Mouse (Mus musculus) MEL (cell line): ENCODE results near the gene Hps1.

ENCODE experiments used
- CHD2 ChIP-seq: IDR thresholded peaks from 2 replicates; pipeline ENCODE4 v1.6.1; 2011; ENCODE audit warnings: low read length, improper control_type of control experiment
- CTCF ChIP-seq, 3 experiments: IDR thresholded peaks in 2 of 3; conservative IDR thresholded peaks in 1 of 3; 2 replicates each; pipeline ENCODE4 v1.5.1; 2011 to 2012; ENCODE audit warnings: low read length in 3 of 3, low read depth in 2 of 3, mild to moderate bottlenecking in 2 of 3, improper control_type of control experiment in 1 of 3, inconsistent platforms in 1 of 3, mixed read lengths in 1 of 3, moderate library complexity in 1 of 3; ENCODE audit not compliant: control insufficient read depth in 1 of 3, insufficient read depth in 1 of 3, poor library complexity in 1 of 3, severe bottlenecking in 1 of 3
- E2F4 ChIP-seq: IDR thresholded peaks from 2 replicates; pipeline ENCODE4 v1.6.1; 2011; ENCODE audit warnings: low read depth, low read length, improper control_type of control experiment, borderline replicate concordance
- JUND ChIP-seq: IDR thresholded peaks from 2 replicates; pipeline ENCODE4 v1.6.1; 2011; ENCODE audit warnings: low read depth, mild to moderate bottlenecking, improper control_type of control experiment, low read length
- MAX ChIP-seq: IDR thresholded peaks from 2 replicates; pipeline ENCODE4 v1.6.1; 2011; ENCODE audit warnings: low read length, improper control_type of control experiment
- MEF2A ChIP-seq: IDR thresholded peaks from 2 replicates; pipeline ENCODE4 v1.6.1; 2014; ENCODE audit warnings: low read depth, mild to moderate bottlenecking, inconsistent platforms, low read length, improper control_type of control experiment; ENCODE audit not compliant: poor library complexity, insufficient replicate concordance, severe bottlenecking; ENCODE audit errors: extremely low read depth
- NRF1 ChIP-seq: IDR thresholded peaks from 2 replicates; pipeline ENCODE4 v1.6.1; 2014; ENCODE audit warnings: low read depth, mild to moderate bottlenecking, inconsistent platforms, low read length, improper control_type of control experiment, moderate library complexity; ENCODE audit not compliant: poor library complexity, insufficient read depth, severe bottlenecking
- POLR2A ChIP-seq, 2 experiments: IDR thresholded peaks; 2 replicates each; pipeline ENCODE4 v1.6.1; 2011 to 2012; ENCODE audit warnings: low read length in 2 of 2, mild to moderate bottlenecking in 2 of 2, control low read depth in 1 of 2, improper control_type of control experiment in 1 of 2, low read depth in 1 of 2, moderate library complexity in 1 of 2; ENCODE audit not compliant: control insufficient read depth in 1 of 2, insufficient read depth in 1 of 2, poor library complexity in 1 of 2
- TCF12 ChIP-seq: IDR thresholded peaks from 2 replicates; pipeline ENCODE4 v1.6.1; 2014; ENCODE audit warnings: low read depth, mild to moderate bottlenecking, inconsistent platforms, low read length, improper control_type of control experiment, moderate library complexity
- USF1 ChIP-seq: IDR thresholded peaks from 2 replicates; pipeline ENCODE4 v1.6.1; 2014; ENCODE audit warnings: low read depth, mild to moderate bottlenecking, inconsistent platforms, low read length, improper control_type of control experiment, moderate library complexity

DNA sequence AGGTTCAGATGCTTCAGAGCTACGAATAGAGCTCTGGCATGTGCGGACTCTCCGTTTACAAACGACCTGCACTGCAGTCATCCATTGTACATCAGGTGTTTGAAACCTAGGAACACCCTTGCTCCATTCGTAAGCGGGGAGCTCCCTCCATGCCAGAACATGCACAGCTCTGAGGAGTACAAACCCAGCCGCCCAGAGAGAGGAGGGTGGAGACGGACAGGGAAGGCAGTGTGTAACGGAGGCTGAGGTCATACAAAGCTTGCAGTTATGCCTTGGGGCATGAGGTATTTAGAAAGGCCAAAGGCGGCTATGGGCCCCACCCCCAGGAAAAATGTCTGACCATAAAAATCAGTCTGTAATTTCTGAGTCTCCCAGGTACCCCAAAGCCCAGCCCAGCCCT is 15.4 kb downstream of the Hps1 start:
- TF ChIP-seq POLR2A (IDR thresholded peaks at IDR 0.05; ENCODE audit: control insufficient read depth in 1 of 2, insufficient read depth in 1 of 2, low read depth in 1 of 2, low read length in 2 of 2, poor library complexity in 1 of 2) (no peak), MAX (no peak), USF1 (no peak), NRF1 (no peak), MEF2A (no peak), CTCF (IDR thresholded peaks at IDR 0.05 in 2 of 3, conservative IDR thresholded peaks at IDR 0.05 in 1 of 3; ENCODE audit: control insufficient read depth in 1 of 3, insufficient read depth in 1 of 3, low read depth in 2 of 3, low read length in 3 of 3, poor library complexity in 1 of 3, severe bottlenecking in 1 of 3) (no peak), E2F4 (no peak), CHD2 (no peak), JUND (no peak), TCF12 (no peak)
